Mouse (Mus musculus) bone marrow macrophage, adult 2 months (primary cell): ENCODE data around the gene Pdgfb.

Experiments used
- CTCF ChIP-seq: IDR thresholded peaks from 2 replicates; pipeline ENCODE4 v1.5.1; 2012; ENCODE audit warnings: low read depth, mild to moderate bottlenecking, low read length, moderate library complexity
- POLR2A ChIP-seq: IDR thresholded peaks from 2 replicates; pipeline ENCODE4 v1.6.1; 2012; ENCODE audit warnings: mild to moderate bottlenecking, low read depth, low read length, borderline replicate concordance

DNA sequence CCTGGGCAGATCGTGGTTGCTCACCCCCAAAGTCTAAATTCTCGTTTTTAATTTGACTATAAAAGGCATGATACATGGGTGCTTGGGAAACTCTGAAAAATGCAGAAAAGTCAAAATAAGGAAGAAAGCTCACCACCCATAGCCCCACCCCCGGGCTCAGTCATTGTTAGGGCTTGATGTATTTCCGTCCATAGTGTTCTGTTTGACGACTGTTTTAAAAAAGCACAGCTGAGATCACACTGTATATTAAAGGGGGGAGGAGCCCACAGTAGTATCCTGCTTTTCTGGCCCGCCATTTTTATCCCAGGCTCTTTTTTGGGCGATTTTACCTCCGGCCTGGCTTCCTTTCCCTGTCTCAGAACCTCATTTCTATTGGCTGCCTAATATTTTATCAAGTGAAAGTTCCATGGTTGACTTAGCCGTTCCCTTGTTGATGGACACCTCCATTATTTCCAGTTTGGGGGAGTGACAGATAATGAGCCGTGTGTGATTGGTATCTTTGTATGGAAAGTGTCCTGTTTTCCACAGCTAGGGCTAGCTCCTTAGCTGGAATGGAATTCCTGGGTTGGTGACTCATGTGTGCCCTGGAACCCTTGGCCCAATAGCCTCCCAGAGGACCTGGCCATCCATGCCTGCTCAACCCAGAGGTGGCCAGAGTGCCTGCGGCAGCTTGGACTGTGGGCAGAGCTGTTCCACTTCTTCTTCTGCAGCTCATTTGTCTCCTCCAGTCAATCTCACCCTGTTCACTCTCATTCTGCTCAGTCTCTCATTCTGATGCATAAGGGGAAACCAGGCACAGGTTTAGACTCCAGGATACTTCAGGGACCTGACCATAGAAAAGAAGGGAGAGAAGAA lies 22.7 kb upstream of the Pdgfb start:
- TF ChIP-seq CTCF (no peak), POLR2A (no peak)
